Mouse (Mus musculus) heart, embryonic 11.5 days (tissue): ENCODE data around the gene Myo10. TPM values are rescaled to one million over a fixed set of nuclear protein-coding genes. Genes with fewer than 3 reads are reported as not detected.

Experiments used
- ATAC-seq: fragments of 200-750 bp; cut with Nextera tagmentation; replicated peaks from 2 replicates; pipeline ENCODE4 v1.8.0; 2017; ENCODE audit warnings: moderate library complexity; ENCODE audit not compliant: insufficient number of reproducible peaks, low FRiP score, low TSS enrichment
- H3K27ac ChIP-seq: fragments of 300-500 bp; sonication (generic); 2 replicates; pipeline ENCODE4 v1.5.1; 2014; ENCODE audit warnings: mild to moderate bottlenecking, low read depth, low read length
- H3K27me3 ChIP-seq: fragments of 300-500 bp; sonication (generic); 2 replicates; pipeline ENCODE4 v1.6.1; 2014; ENCODE audit warnings: mild to moderate bottlenecking, low read length, mixed read lengths; ENCODE audit not compliant: control insufficient read depth, insufficient read depth
- H3K36me3 ChIP-seq: fragments of 300-500 bp; sonication (generic); 2 replicates; pipeline ENCODE4 v1.6.1; 2014; ENCODE audit warnings: mild to moderate bottlenecking, low read length, moderate library complexity, mixed read lengths; ENCODE audit not compliant: control insufficient read depth, insufficient read depth
- H3K4me1 ChIP-seq: fragments of 300-500 bp; sonication (generic); 2 replicates; pipeline ENCODE4 v1.6.1; 2014; ENCODE audit warnings: low read length; ENCODE audit not compliant: control insufficient read depth, insufficient read depth
- H3K4me2 ChIP-seq: fragments of 300-500 bp; sonication (generic); 2 replicates; pipeline ENCODE4 v1.6.1; 2014; ENCODE audit warnings: mild to moderate bottlenecking, moderate library complexity
- H3K4me3 ChIP-seq: fragments of 300-500 bp; sonication (generic); 2 replicates; pipeline ENCODE4 v1.5.1; 2014; ENCODE audit warnings: low read depth, low read length
- H3K9ac ChIP-seq: fragments of 300-500 bp; sonication (generic); 2 replicates; pipeline ENCODE4 v1.6.1; 2014; ENCODE audit warnings: mild to moderate bottlenecking, low read depth, low read length, moderate library complexity
- H3K9me3 ChIP-seq: fragments of 300-500 bp; sonication (generic); replicated peaks from 2 replicates; pipeline ENCODE4 v1.6.1; 2016; ENCODE audit warnings: low read length; ENCODE audit not compliant: control insufficient read depth
- WGBS: fragments of 180-500 bp; shearing (Covaris S2); extraction: QIAGEN DNeasy Blood & Tissue Kit; methylation state at CpG from one replicate; pipeline ENCODE4 v1.1.7; 2014; ENCODE audit not compliant: insufficient replicate concordance; 5-methylcytosine and 5-hydroxymethylcytosine counted together
- polyA plus RNA-seq: library from polyadenylated mRNA; unstranded; fragments of >200 nt; fragmentation: Nextera tagmentation; extraction: Ambion mirVana; gene quantifications from 2 replicates; pipeline ENCODE4 v1.2.1, GENCODE M21; 2014

Myo10 gene
- polyA plus RNA-seq, 1 experiment from 2014 or later = 15.4 TPM

GRCm38 (mm10) chr15:25586828-25587227, 35.5 kb upstream of the Myo10 start:
- no peak overlapping the region for H3K9ac ChIP-seq

GRCm38 (mm10) chr15:25587943-25588342, 34.4 kb upstream of the Myo10 start:
- Histone ChIP-seq H3K27ac (no peak overlapping the region), H3K9me3 (no peaks in the 10 kb centered on the region), H3K9ac (no peak overlapping the region), H3K4me1 (peaks cover 8% of the 10 kb centered on the region; the same call in 1 of the 2 replicates), H3K4me2 (no peak overlapping the region), H3K4me3 (no peak overlapping the region), H3K27me3 (no peaks in the 10 kb centered on the region), H3K36me3 (no peaks in the 10 kb centered on the region)
- ATAC-seq = no peak
- 46% methylated on average over 8 of the region's 8 CpGs for WGBS

More at GRCm38 (mm10) chr15:25586828-25587227, 35.5 kb upstream of the Myo10 start:
- Histone ChIP-seq H3K36me3 (no peaks in the 10 kb centered on the region), H3K4me1 (peaks cover 8% of the 10 kb centered on the region; the same call in 1 of the 2 replicates), H3K4me2 (no peak overlapping the region), H3K4me3 (no peak overlapping the region), H3K27me3 (no peaks in the 10 kb centered on the region), H3K9me3 (no peaks in the 10 kb centered on the region), H3K27ac (no peak overlapping the region)
- WGBS = 25% methylated on average over 3 of the region's 3 CpGs
- no peak for ATAC-seq

GRCm38 (mm10) chr15:25589318-25589902, 32.9 kb upstream of the Myo10 start:
- no peak for ATAC-seq
- H3K9me3 ChIP-seq = no peaks in the 10 kb centered on the region
- no peak overlapping the region for H3K4me2 ChIP-seq
- H3K36me3 ChIP-seq = no peaks in the 10 kb centered on the region
- H3K9ac ChIP-seq = no peak overlapping the region
- H3K27ac ChIP-seq = no peak overlapping the region
- H3K27me3 ChIP-seq = no peaks in the 10 kb centered on the region
- whole genome bisulfite sequencing = 80% methylated on average over 11 of the region's 11 CpGs
- H3K4me1 ChIP-seq = peaks cover 8% of the 10 kb centered on the region; the same call in 1 of the 2 replicates
- no peak overlapping the region for H3K4me3 ChIP-seq

GRCm38 (mm10) chr15:25589916-25590315, 32.4 kb upstream of the Myo10 start:
- H3K4me2 ChIP-seq = no peak overlapping the region
- no peaks in the 10 kb centered on the region for H3K27me3 ChIP-seq
- H3K4me3 ChIP-seq = no peak overlapping the region
- no peak overlapping the region for H3K9ac ChIP-seq
- WGBS = 76% methylated on average over 5 of the region's 5 CpGs
- ATAC-seq = no peak
- no peaks in the 10 kb centered on the region for H3K36me3 ChIP-seq
- H3K27ac ChIP-seq = no peak overlapping the region
- peaks cover 8% of the 10 kb centered on the region; the same call in 1 of the 2 replicates for H3K4me1 ChIP-seq
- no peaks in the 10 kb centered on the region for H3K9me3 ChIP-seq

GRCm38 (mm10) chr15:25590891-25591290, 31.4 kb upstream of the Myo10 start:
- H3K9me3 ChIP-seq = no peaks in the 10 kb centered on the region
- H3K27ac ChIP-seq = no peak overlapping the region
- 85% methylated on average over 7 of the region's 7 CpGs for WGBS
- H3K4me2 ChIP-seq = no peak overlapping the region
- no peak for ATAC-seq
- no peak overlapping the region for H3K4me3 ChIP-seq
- no peaks in the 10 kb centered on the region for H3K36me3 ChIP-seq
- H3K27me3 ChIP-seq = no peaks in the 10 kb centered on the region
- H3K4me1 ChIP-seq = peaks cover 8% of the 10 kb centered on the region; the same call in 1 of the 2 replicates
- no peak overlapping the region for H3K9ac ChIP-seq

GRCm38 (mm10) chr15:25591964-25592363, 30.4 kb upstream of the Myo10 start:
- ATAC-seq = no peak
- peaks cover 5% of the 10 kb centered on the region; the same call in 1 of the 2 replicates for H3K4me1 ChIP-seq
- H3K36me3 ChIP-seq = no peaks in the 10 kb centered on the region
- H3K9ac ChIP-seq = no peak overlapping the region
- no peak overlapping the region for H3K27ac ChIP-seq
- no peaks in the 10 kb centered on the region for H3K9me3 ChIP-seq
- 64% methylated on average over 4 of the region's 4 CpGs for WGBS
- no peak overlapping the region for H3K4me3 ChIP-seq
- H3K27me3 ChIP-seq = no peaks in the 10 kb centered on the region
- H3K4me2 ChIP-seq = no peak overlapping the region

GRCm38 (mm10) chr15:25593469-25594150, 28.7 kb upstream of the Myo10 start:
- no peaks in the 10 kb centered on the region for H3K36me3 ChIP-seq
- H3K4me3 ChIP-seq = no peak overlapping the region
- H3K4me1 ChIP-seq = no peaks in the 10 kb centered on the region
- H3K9me3 ChIP-seq = no peaks in the 10 kb centered on the region
- WGBS = 73% methylated on average over 7 of the region's 7 CpGs
- no peak overlapping the region for H3K9ac ChIP-seq
- no peak overlapping the region for H3K27ac ChIP-seq
- ATAC-seq = no peak
- no peak overlapping the region for H3K4me2 ChIP-seq
- H3K27me3 ChIP-seq = 0 out of 2 replicates have a peak, but pooled peaks cover 2% of the 10 kb centered on the region

GRCm38 (mm10) chr15:25598313-25598712, 24.0 kb upstream of the Myo10 start:
- Histone ChIP-seq H3K4me3 (no peak overlapping the region), H3K27ac (no peak overlapping the region), H3K9me3 (no peaks in the 10 kb centered on the region), H3K4me2 (no peak overlapping the region), H3K4me1 (no peaks in the 10 kb centered on the region), H3K27me3 (0 out of 2 replicates have a peak, but pooled peaks cover 2% of the 10 kb centered on the region), H3K36me3 (no peaks in the 10 kb centered on the region), H3K9ac (no peak overlapping the region)
- ATAC-seq = no peak
- 87% methylated on average over 5 of the region's 5 CpGs for WGBS
